Mouse (Mus musculus): ENCODE data around the gene E130308A19Rik. TPM values are rescaled to one million over a fixed set of nuclear protein-coding genes. Genes with fewer than 3 reads are reported as not detected.

The E130308A19Rik gene
- 1 to 10 TPM; 3.3 to 3.7 TPM for total RNA-seq (2021)
- long read RNA-seq, experiment 1, partial matches to known transcripts, result 0 of 3 reads
- long read RNA-seq, experiment 1, other reads (novel, unspliced or antisense), result 3 of 3 reads
- long read RNA-seq, experiment 2, partial matches to known transcripts, result 0 of 6 reads
- long read RNA-seq, experiment 2, other reads (novel, unspliced or antisense), result 6 of 6 reads

- peak; percentile 79 for DNase-seq
Observed at GRCm38 (mm10) chr4:59625998-59626910, at the start of gene E130308A19Rik. E130308A19Rik (plus strand) TSS chr4:59626211.

- DNase-seq, result no peak
Observed at GRCm38 (mm10) chr4:59580495-59581281, 45.3 kb upstream of the E130308A19Rik start.

GRCm38 (mm10) chr4:59581314-59582185, 44.5 kb upstream of the E130308A19Rik start, which contains the start of gene Hsdl2:
Hsdl2 (plus strand) TSS chr4:59581563.
- peak; percentile 98 for DNase-seq

- DNase-seq, result no peak
Observed at GRCm38 (mm10) chr4:59582186-59582585, 43.8 kb upstream of the E130308A19Rik start.

- peak; percentile 24 for DNase-seq
Observed at GRCm38 (mm10) chr4:59585097-59585496, 40.9 kb upstream of the E130308A19Rik start.

- no peak for DNase-seq
Observed at GRCm38 (mm10) chr4:59587215-59587871, 38.7 kb upstream of the E130308A19Rik start.

- no peak for DNase-seq
Observed at GRCm38 (mm10) chr4:59587872-59588226, 38.2 kb upstream of the E130308A19Rik start.

- no peak for DNase-seq
Observed at GRCm38 (mm10) chr4:59594614-59595013, 31.4 kb upstream of the E130308A19Rik start.

- DNase-seq, result no peak
Observed at GRCm38 (mm10) chr4:59596556-59596955, 29.5 kb upstream of the E130308A19Rik start.

GRCm38 (mm10) chr4:59602704-59603103, 23.3 kb upstream of the E130308A19Rik start:
- DNase-seq, result no peak

GRCm38 (mm10) chr4:59604892-59605291, 21.1 kb upstream of the E130308A19Rik start:
- DNase-seq, result no peak

GRCm38 (mm10) chr4:59605501-59605900, 20.5 kb upstream of the E130308A19Rik start:
- no peak for DNase-seq

GRCm38 (mm10) chr4:59610411-59610810, 15.6 kb upstream of the E130308A19Rik start:
- no peak for DNase-seq

- DNase-seq, result no peak
Observed at GRCm38 (mm10) chr4:59614986-59615385, 11.0 kb upstream of the E130308A19Rik start.

GRCm38 (mm10) chr4:59619611-59620245, 6.3 kb upstream of the E130308A19Rik start:
- no peak for DNase-seq

GRCm38 (mm10) chr4:59625676-59625997, 374 bp upstream of the E130308A19Rik start:
- no peak for DNase-seq

- no peak for DNase-seq
Observed at GRCm38 (mm10) chr4:59628255-59628654, 2.2 kb downstream of the E130308A19Rik start.

GRCm38 (mm10) chr4:59629076-59629874, 3.3 kb downstream of the E130308A19Rik start:
- no peak for DNase-seq

- DNase-seq, result no peak
Observed at GRCm38 (mm10) chr4:59630122-59630521, 4.1 kb downstream of the E130308A19Rik start.

GRCm38 (mm10) chr4:59634532-59634931, 8.5 kb downstream of the E130308A19Rik start:
- DNase-seq, result no peak
